Mouse (Mus musculus) kidney, adult 2 months (tissue): Measurements from ENCODE around the gene Gpr15. TPM values are rescaled to one million over a fixed set of nuclear protein-coding genes. Genes with fewer than 3 reads are reported as not detected.

Experiments
- DNase-seq: peaks from one replicate; pipeline ENCODE4 v3.0.0; 2021
- H3K27ac ChIP-seq: fragments of 200-500 bp; 2 replicates; pipeline ENCODE4 v1.5.1; 2012; ENCODE audit warnings: low read depth, low read length, control low read depth, inconsistent platforms; ENCODE audit not compliant: insufficient read depth
- H3K27me3 ChIP-seq: fragments of 200-500 bp; replicated peaks from 2 replicates; pipeline ENCODE4 v1.6.1; 2012; ENCODE audit warnings: mild to moderate bottlenecking, moderate library complexity, low read length, inconsistent platforms; ENCODE audit not compliant: control insufficient read depth, insufficient read depth
- H3K36me3 ChIP-seq: fragments of 200-500 bp; 2 replicates; pipeline ENCODE4 v1.6.1; 2012; ENCODE audit warnings: mild to moderate bottlenecking, moderate library complexity, low read length, inconsistent platforms; ENCODE audit not compliant: control insufficient read depth, insufficient read depth
- H3K4me1 ChIP-seq: fragments of 200-500 bp; 2 replicates; pipeline ENCODE4 v1.6.1; 2011; ENCODE audit warnings: low read length; ENCODE audit not compliant: control insufficient read depth, insufficient read depth
- H3K4me3 ChIP-seq: fragments of 200-500 bp; 2 replicates; pipeline ENCODE4 v1.5.1; 2011; ENCODE audit warnings: mild to moderate bottlenecking, low read depth, low read length, control low read depth; ENCODE audit not compliant: insufficient read depth
- CTCF ChIP-seq: fragments of 200-500 bp; conservative IDR thresholded peaks from 2 replicates; pipeline ENCODE4 v1.5.1; 2011; ENCODE audit warnings: low read depth, mild to moderate bottlenecking, control low read depth, low read length, moderate library complexity, mixed read lengths; ENCODE audit not compliant: insufficient read depth, insufficient read length
- POLR2A ChIP-seq: fragments of 200-500 bp; IDR thresholded peaks from one replicate; pipeline ENCODE4 v1.6.1; 2011; ENCODE audit warnings: low read depth, low read length, control low read depth
- WGBS: fragments of 180-500 bp; shearing (Covaris S2); methylation state at CpG from one replicate; pipeline ENCODE4 v1.1.7; 2018; 5-methylcytosine and 5-hydroxymethylcytosine counted together
- polyA plus RNA-seq: library from polyadenylated mRNA; depleted of rRNA; stranded (reverse); fragments of >200 nt; gene quantifications from 2 replicates; pipeline ENCODE4 v1.2.3, GENCODE M21; 2012

The Gpr15 gene
- polyA plus RNA-seq, 1 experiment: 0.09 TPM

- Histone ChIP-seq H3K36me3 (no peaks in the 10 kb centered on the region), H3K27ac (no peak overlapping the region), H3K27me3 (no peaks in the 10 kb centered on the region), H3K4me3 (no peak overlapping the region), H3K4me1 (no peaks in the 10 kb centered on the region)
- peak; percentile 12 for DNase-seq
- 68% methylated on average over 8 of the region's 8 CpGs for WGBS
- TF ChIP-seq POLR2A: no peak
- TF ChIP-seq CTCF: no peak
These were observed 6.6 kb downstream of the Gpr15 start for GRCm38 (mm10) chr16:58712221-58712620.

GRCm38 (mm10) chr16:58709536-58709935, 9.3 kb downstream of the Gpr15 start:
- Histone ChIP-seq H3K36me3 (no peaks in the 10 kb centered on the region), H3K27me3 (no peaks in the 10 kb centered on the region), H3K27ac (no peak overlapping the region), H3K4me3 (no peak overlapping the region), H3K4me1 (no peaks in the 10 kb centered on the region)
- TF ChIP-seq CTCF (no peak), POLR2A (no peak)
- 90% methylated on average over 4 of the region's 4 CpGs for WGBS
- no peak for DNase-seq

GRCm38 (mm10) chr16:58708601-58709475, 10.0 kb downstream of the Gpr15 start:
- 81% methylated on average over 3 of the region's 3 CpGs for WGBS
- Histone ChIP-seq H3K27ac (no peak overlapping the region), H3K4me1 (no peaks in the 10 kb centered on the region), H3K27me3 (no peaks in the 10 kb centered on the region), H3K4me3 (no peak overlapping the region), H3K36me3 (no peaks in the 10 kb centered on the region)
- TF ChIP-seq CTCF (no peak), POLR2A (no peak)
- DNase-seq: no peak

- 82% methylated on average over 4 of the region's 4 CpGs for WGBS
- Histone ChIP-seq H3K27me3 (no peaks in the 10 kb centered on the region), H3K36me3 (no peaks in the 10 kb centered on the region), H3K27ac (no peak overlapping the region), H3K4me3 (no peak overlapping the region), H3K4me1 (peaks cover 5% of the 10 kb centered on the region)
- DNase-seq: no peak
- TF ChIP-seq POLR2A (no peak), CTCF (no peak)
These were observed 11.5 kb downstream of the Gpr15 start for GRCm38 (mm10) chr16:58707276-58707905.

GRCm38 (mm10) chr16:58704999-58705398, 13.9 kb downstream of the Gpr15 start:
- Histone ChIP-seq H3K27ac (no peak overlapping the region), H3K4me3 (no peak overlapping the region), H3K4me1 (peaks cover 5% of the 10 kb centered on the region), H3K27me3 (no peaks in the 10 kb centered on the region), H3K36me3 (no peaks in the 10 kb centered on the region)
- DNase-seq: no peak
- TF ChIP-seq POLR2A: no peak

GRCm38 (mm10) chr16:58703382-58704124, 15.3 kb downstream of the Gpr15 start:
- Histone ChIP-seq H3K27me3 (no peaks in the 10 kb centered on the region), H3K4me3 (no peak overlapping the region), H3K27ac (0 out of 2 replicates have a peak overlapping the region, but pooled peaks have one; percentile 45), H3K36me3 (no peaks in the 10 kb centered on the region), H3K4me1 (peaks cover 5% of the 10 kb centered on the region)
- TF ChIP-seq CTCF (no peak), POLR2A (no peak)
- 20% methylated on average over 10 of the region's 10 CpGs for WGBS
- DNase-seq: peak; percentile 72

GRCm38 (mm10) chr16:58702329-58702932, 16.4 kb downstream of the Gpr15 start:
- no peak overlapping the region for H3K4me3 ChIP-seq
- H3K27me3 ChIP-seq: no peaks in the 10 kb centered on the region
- H3K4me1 ChIP-seq: peaks cover 5% of the 10 kb centered on the region
- no peak for DNase-seq
- 65% methylated on average over 10 of the region's 10 CpGs for WGBS
- no peak for TF ChIP-seq POLR2A
- no peak for TF ChIP-seq CTCF
- H3K36me3 ChIP-seq: no peaks in the 10 kb centered on the region
- no peak overlapping the region for H3K27ac ChIP-seq
